Mouse (Mus musculus) ES-Bruce4 (cell line): ENCODE data around the gene E130311K13Rik.

Experiments used
- CTCF ChIP-seq: IDR thresholded peaks from one replicate; pipeline ENCODE4 v1.8.1; 2011; ENCODE audit warnings: low read depth, low read length
- POLR2A ChIP-seq: IDR thresholded peaks from one replicate; pipeline ENCODE4 v1.8.1; 2011; ENCODE audit warnings: low read length; ENCODE audit not compliant: insufficient read depth

- TF ChIP-seq POLR2A (no peak), CTCF (no peak)
Observed at GRCm38 (mm10) chr3:63938928-63939327, 9.7 kb upstream of the E130311K13Rik start.
